Mouse (Mus musculus): ENCODE results near the gene Slc9a3r2.

Slc9a3r2 gene

DNA sequence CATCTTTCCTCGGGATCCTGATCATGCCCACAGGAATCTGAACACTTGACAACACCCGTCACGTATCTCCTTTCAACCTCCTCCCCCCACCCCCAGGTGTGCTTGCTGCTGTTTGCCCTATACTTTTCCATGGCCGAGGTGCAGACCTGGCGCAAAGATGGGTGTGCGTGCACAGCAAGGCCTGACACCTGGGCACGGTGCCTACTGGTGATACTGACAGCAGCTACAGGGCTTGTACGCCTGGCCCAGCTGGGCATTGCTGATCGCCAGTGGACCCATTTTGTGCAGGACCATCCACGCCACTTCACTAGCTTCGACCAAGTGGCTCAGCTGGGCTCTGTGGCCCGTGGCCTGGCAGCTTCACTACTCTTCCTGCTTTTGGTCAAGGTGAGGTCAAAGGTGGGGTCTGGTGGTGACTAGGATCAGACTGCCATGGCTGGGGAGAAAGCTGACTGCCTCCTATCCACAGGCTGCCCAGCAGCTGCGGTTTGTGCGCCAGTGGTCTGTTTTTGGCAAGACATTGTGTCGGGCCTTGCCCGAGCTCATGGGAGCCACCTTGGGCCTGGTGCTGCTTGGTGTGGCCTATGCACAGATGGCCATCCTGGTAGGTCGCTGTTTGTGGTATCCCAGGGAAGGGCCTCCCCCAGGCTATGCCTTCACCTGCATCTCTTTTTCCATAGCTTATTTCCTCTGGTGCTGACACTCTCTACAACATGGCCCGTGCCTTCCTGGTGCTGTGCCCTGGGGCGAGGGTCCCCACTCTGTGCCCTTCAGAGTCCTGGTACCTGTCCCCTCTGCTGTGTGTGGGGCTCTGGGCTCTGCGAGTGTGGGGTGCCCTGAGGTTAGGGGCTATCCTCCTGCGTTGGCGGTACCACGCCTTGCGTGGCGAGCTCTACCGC lies 55.9 kb downstream of the Slc9a3r2 start:
- no peak for DNase-seq (ENCODE audit: low read depth)

DNA sequence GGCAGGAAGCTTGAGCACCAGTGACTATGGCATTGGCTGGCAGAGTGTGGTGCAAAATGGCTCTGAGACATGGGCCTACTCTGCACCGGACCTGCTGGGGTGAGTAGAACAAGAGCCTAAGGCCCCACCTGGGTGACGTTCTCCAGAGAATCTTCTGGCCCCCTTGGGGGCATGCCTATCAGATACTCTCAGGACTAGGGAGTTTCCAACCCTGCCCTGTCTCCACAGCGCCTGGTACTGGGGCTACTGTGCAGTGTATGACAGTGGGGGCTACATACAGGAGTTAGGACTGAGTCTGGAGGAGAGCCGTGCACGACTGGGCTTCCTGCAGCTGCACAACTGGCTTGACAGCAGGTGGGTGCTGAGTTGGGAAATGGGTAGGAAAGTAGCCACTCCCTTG lies 56.9 kb downstream of the Slc9a3r2 start:
- no peak for DNase-seq (ENCODE audit: low read depth)

DNA sequence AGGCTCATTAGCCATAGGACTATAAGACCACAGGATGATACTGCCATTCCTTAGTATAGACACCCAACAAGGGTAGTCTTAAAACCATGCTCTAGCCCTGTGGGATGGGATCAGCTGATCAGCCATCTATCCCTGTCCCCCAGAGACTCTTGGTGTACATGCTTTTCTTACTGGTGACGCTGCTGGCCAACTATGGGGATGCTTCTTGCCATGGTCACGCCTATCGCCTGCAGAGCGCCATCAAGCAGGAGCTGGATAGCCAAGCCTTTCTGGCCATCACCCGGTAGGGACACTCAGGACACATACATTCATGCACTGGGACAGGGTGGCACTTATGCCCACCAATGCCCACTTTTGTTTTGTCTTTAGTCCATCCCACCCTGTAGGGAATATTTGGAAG lies 58.4 kb downstream of the Slc9a3r2 start:
- DNase-seq (ENCODE audit: low read depth) = no peak

DNA sequence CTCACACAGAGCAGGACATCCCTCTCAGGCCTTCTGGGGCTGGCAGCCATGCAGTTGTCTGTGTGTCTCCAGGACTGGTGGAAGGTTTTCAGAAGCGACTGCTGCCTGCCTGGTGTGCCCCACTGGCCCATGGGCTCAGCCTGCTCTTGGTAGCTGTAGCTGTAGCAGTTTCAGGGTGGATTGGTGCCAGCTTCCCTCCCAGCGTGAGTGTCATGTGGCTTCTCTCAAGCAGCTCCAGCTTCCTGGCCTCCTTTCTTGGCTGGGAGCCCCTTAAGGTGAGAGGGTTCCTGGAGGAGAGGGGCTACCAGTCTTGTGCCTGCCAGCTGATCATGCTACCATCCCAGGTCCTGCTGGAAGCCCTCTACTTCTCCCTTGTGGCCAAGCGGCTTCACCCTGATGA lies 59.2 kb downstream of the Slc9a3r2 start:
- no peak for DNase-seq (ENCODE audit: low read depth)
